Mouse (Mus musculus): ENCODE results near the gene Spn. TPM values are rescaled to one million over a fixed set of nuclear protein-coding genes. Genes with fewer than 3 reads are reported as not detected.

Gene Spn
- polyA plus RNA-seq, 1 experiment from 2014 or later = not detected

- no peaks in the 10 kb centered on the region for H3K27me3 ChIP-seq
- H3K4me3 ChIP-seq = no peak overlapping the region
- H3K36me3 ChIP-seq = no peaks in the 10 kb centered on the region
- no peaks in the 10 kb centered on the region for H3K4me1 ChIP-seq
- no peak overlapping the region for H3K4me2 ChIP-seq (replicated peaks)
- no peak overlapping the region for H3K27ac ChIP-seq
- no peak for ATAC-seq (ENCODE audit: insufficient number of reproducible peaks, insufficient read depth, low FRiP score, low TSS enrichment)
- H3K9me3 ChIP-seq = no peaks in the 10 kb centered on the region
- WGBS = 94% methylated on average over 7 of the region's 7 CpGs
- H3K9ac ChIP-seq = no peak overlapping the region
Observed at GRCm38 (mm10) chr7:127139100-127139499, 1.5 kb upstream of the Spn start.

GRCm38 (mm10) chr7:127136181-127137071 is 1.2 kb downstream of the Spn start:
- Histone ChIP-seq H3K27ac (no peak overlapping the region), H3K36me3 (no peaks in the 10 kb centered on the region), H3K9me3 (no peaks in the 10 kb centered on the region), H3K4me2 (replicated peaks) (no peak overlapping the region), H3K4me3 (no peak overlapping the region), H3K4me1 (no peaks in the 10 kb centered on the region), H3K27me3 (no peaks in the 10 kb centered on the region), H3K9ac (no peak overlapping the region)
- ATAC-seq (ENCODE audit: insufficient number of reproducible peaks, insufficient read depth, low FRiP score, low TSS enrichment) = no peak
- 86% methylated on average over 22 of the region's 22 CpGs for WGBS

GRCm38 (mm10) chr7:127134821-127135447 is 2.7 kb downstream of the Spn start:
- Histone ChIP-seq H3K4me1 (no peaks in the 10 kb centered on the region), H3K4me2 (replicated peaks) (no peak overlapping the region), H3K27me3 (no peaks in the 10 kb centered on the region), H3K4me3 (no peak overlapping the region), H3K36me3 (no peaks in the 10 kb centered on the region), H3K27ac (no peak overlapping the region), H3K9me3 (no peaks in the 10 kb centered on the region), H3K9ac (no peak overlapping the region)
- ATAC-seq (ENCODE audit: insufficient number of reproducible peaks, insufficient read depth, low FRiP score, low TSS enrichment) = no peak
- 72% methylated on average over 11 of the region's 11 CpGs for WGBS

GRCm38 (mm10) chr7:127133125-127133524 is 4.5 kb downstream of the Spn start:
- Histone ChIP-seq H3K9ac (no peak overlapping the region), H3K4me3 (no peak overlapping the region), H3K9me3 (no peaks in the 10 kb centered on the region), H3K27ac (no peak overlapping the region), H3K4me1 (no peaks in the 10 kb centered on the region), H3K36me3 (no peaks in the 10 kb centered on the region), H3K27me3 (no peaks in the 10 kb centered on the region), H3K4me2 (replicated peaks) (no peak overlapping the region)
- ATAC-seq (ENCODE audit: insufficient number of reproducible peaks, insufficient read depth, low FRiP score, low TSS enrichment) = no peak
- WGBS = 71% methylated on average over 5 of the region's 5 CpGs

DNA sequence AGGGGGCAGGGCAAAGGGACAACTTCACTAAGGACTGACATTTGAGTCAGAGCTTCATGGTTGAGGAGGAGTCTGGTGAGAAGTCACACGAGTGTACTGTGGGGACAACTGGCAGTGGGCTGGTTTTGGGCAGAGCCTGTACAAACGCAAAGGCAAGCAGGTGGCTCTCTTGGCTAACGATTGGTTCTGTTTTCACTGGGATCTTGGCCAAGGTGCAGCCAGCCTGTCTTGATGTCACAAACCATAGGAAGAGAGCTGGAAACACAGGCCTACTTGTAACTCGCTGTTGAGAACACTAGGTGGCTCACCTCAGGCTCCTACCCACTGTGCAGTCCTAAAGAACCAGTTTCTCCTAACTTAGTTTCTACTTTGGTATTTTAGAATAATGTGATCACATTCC is 8.0 kb downstream of the Spn start:
- no peak for ATAC-seq (ENCODE audit: insufficient number of reproducible peaks, insufficient read depth, low FRiP score, low TSS enrichment)
- Histone ChIP-seq H3K9me3 (no peaks in the 10 kb centered on the region), H3K9ac (no peak overlapping the region), H3K4me1 (no peaks in the 10 kb centered on the region), H3K4me2 (replicated peaks) (no peak overlapping the region), H3K36me3 (no peaks in the 10 kb centered on the region), H3K27me3 (no peaks in the 10 kb centered on the region), H3K4me3 (no peak overlapping the region), H3K27ac (no peak overlapping the region)
- 15% methylated on average over 4 of the region's 4 CpGs for WGBS

DNA sequence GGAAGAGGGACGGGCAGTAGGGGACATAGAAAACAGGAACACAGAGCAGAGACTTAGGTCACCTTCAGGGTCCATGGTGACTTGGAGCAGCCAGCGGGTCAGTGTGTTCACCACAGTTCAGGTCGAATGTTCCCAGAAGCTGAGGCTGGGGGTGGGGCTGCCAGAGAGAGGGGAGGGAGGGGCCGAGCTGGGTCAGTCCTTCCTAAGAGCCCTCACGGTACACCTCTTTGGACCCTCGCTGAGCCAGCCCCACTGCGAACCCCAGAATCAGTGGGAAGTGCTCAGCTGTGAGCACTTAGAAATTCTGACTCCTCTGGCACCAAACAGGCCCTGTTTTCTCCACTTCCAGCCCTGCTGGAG is 15.7 kb downstream of the Spn start, which contains the start of gene Qprt:
TSS of gene Qprt (minus strand) at position 316 of the 360 bp plus-strand sequence.
- ATAC-seq (ENCODE audit: insufficient number of reproducible peaks, insufficient read depth, low FRiP score, low TSS enrichment) = no peak
- Histone ChIP-seq H3K27me3 (peaks cover 24% of the 10 kb centered on the region), H3K4me1 (peaks cover 15% of the 10 kb centered on the region; the same call in 1 of the 2 replicates), H3K9ac (peak within 1 kb of the TSS; percentile 7), H3K27ac (0 out of 2 replicates have a peak within 1 kb of the TSS, but pooled peaks have one; percentile 26), H3K36me3 (no peaks in the 10 kb centered on the region), H3K4me3 (no peak within 1 kb of the TSS), H3K4me2 (replicated peaks) (peak within 1 kb of the TSS; percentile 24), H3K9me3 (peaks cover 4% of the 10 kb centered on the region; the same call in 1 of the 2 replicates)
- WGBS = 7% methylated on average over 7 of the region's 7 CpGs

GRCm38 (mm10) chr7:127121061-127121910 is 16.3 kb downstream of the Spn start:
- H3K4me2 ChIP-seq (replicated peaks) = peak overlapping the region; percentile 24
- H3K27ac ChIP-seq = 0 out of 2 replicates have a peak overlapping the region, but pooled peaks have one; percentile 26
- H3K36me3 ChIP-seq = no peaks in the 10 kb centered on the region
- ATAC-seq (ENCODE audit: insufficient number of reproducible peaks, insufficient read depth, low FRiP score, low TSS enrichment) = no peak
- peak overlapping the region; percentile 7 for H3K9ac ChIP-seq
- H3K4me1 ChIP-seq = peaks cover 15% of the 10 kb centered on the region; the same call in 1 of the 2 replicates
- peaks cover 4% of the 10 kb centered on the region; the same call in 1 of the 2 replicates for H3K9me3 ChIP-seq
- 8% methylated on average over 21 of the region's 21 CpGs for WGBS
- peaks cover 24% of the 10 kb centered on the region for H3K27me3 ChIP-seq
- H3K4me3 ChIP-seq = no peak overlapping the region

DNA sequence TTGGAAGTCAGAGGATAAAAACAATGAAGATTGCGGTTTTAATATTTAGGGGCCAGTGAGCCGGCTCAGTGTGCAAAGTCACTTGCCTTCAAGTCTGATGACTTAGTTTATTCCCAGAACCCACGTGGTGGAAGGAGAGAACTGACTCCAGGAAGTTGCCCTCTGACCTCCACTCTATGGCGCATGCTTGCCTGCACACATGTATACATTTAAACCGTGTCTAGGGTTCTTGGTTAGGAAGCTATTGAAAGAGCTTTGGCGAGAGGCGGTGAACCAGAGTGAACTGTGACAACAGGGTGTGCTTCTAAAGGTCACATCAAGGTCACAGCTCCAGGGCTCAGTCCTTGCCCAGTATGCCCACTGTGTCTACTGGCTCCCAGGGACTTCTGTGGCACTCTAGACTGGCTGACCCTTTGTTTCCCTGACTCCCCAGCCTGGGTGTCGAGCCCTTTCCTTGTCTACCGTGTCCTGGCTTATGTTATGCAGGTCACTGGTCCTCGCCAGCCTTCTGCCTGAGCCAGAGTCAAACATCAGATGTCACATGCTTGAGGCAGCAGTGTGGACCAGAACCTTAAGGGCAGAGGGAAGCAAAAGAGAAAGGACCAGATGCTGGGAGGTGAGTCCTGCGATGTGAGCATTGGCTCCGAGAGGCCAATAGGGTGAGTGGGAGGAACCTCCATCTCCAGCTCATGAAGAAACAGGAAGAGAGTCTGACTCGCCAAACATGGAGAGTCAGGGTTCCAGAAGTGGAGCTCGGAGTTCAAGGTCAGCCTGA is 18.8 kb downstream of the Spn start:
- WGBS = 47% methylated on average over 14 of the region's 14 CpGs
- peaks cover 18% of the 10 kb centered on the region for H3K4me1 ChIP-seq
- peaks cover 24% of the 10 kb centered on the region for H3K27me3 ChIP-seq
- H3K27ac ChIP-seq = no peak overlapping the region
- no peak overlapping the region for H3K4me2 ChIP-seq (replicated peaks)
- H3K9ac ChIP-seq = no peak overlapping the region
- H3K9me3 ChIP-seq = no peaks in the 10 kb centered on the region
- H3K4me3 ChIP-seq = no peak overlapping the region
- ATAC-seq (ENCODE audit: insufficient number of reproducible peaks, insufficient read depth, low FRiP score, low TSS enrichment) = no peak
- no peaks in the 10 kb centered on the region for H3K36me3 ChIP-seq

GRCm38 (mm10) chr7:127117948-127118347 is 19.7 kb downstream of the Spn start:
- Histone ChIP-seq H3K9me3 (no peaks in the 10 kb centered on the region), H3K4me1 (peaks cover 18% of the 10 kb centered on the region), H3K4me2 (replicated peaks) (no peak overlapping the region), H3K9ac (no peak overlapping the region), H3K4me3 (no peak overlapping the region), H3K27me3 (peaks cover 24% of the 10 kb centered on the region), H3K36me3 (no peaks in the 10 kb centered on the region), H3K27ac (no peak overlapping the region)
- ATAC-seq (ENCODE audit: insufficient number of reproducible peaks, insufficient read depth, low FRiP score, low TSS enrichment) = no peak
- 36% methylated on average over 5 of the region's 5 CpGs for WGBS

GRCm38 (mm10) chr7:127116331-127116935 is 21.2 kb downstream of the Spn start:
- no peaks in the 10 kb centered on the region for H3K9me3 ChIP-seq
- no peak overlapping the region for H3K4me2 ChIP-seq (replicated peaks)
- no peak overlapping the region for H3K27ac ChIP-seq
- H3K4me3 ChIP-seq = no peak overlapping the region
- H3K9ac ChIP-seq = no peak overlapping the region
- 45% methylated on average over 11 of the region's 11 CpGs for WGBS
- peaks cover 15% of the 10 kb centered on the region for H3K4me1 ChIP-seq
- H3K36me3 ChIP-seq = no peaks in the 10 kb centered on the region
- peaks cover 14% of the 10 kb centered on the region for H3K27me3 ChIP-seq
- no peak for ATAC-seq (ENCODE audit: insufficient number of reproducible peaks, insufficient read depth, low FRiP score, low TSS enrichment)

Measured in embryonic facial prominence, embryonic 12.5 days (tissue).